Mouse (Mus musculus) hindbrain, embryonic 13.5 days (tissue): ENCODE data around the gene Gal3st1. TPM values are rescaled to one million over a fixed set of nuclear protein-coding genes. Genes with fewer than 3 reads are reported as not detected.
"Not testable (repeated sequence)": the region's sequence is repeated elsewhere in the genome, so short reads cannot be mapped to it uniquely, and the experiment has no call there.

Source experiments
- ATAC-seq: fragments of 200-750 bp; cut with Nextera tagmentation; 2 replicates; pipeline ENCODE4 v1.8.0; 2017; ENCODE audit warnings: moderate TSS enrichment; ENCODE audit not compliant: low FRiP score
- H3K27ac ChIP-seq: fragments of 300-500 bp; sonication (generic); 2 replicates; pipeline ENCODE4 v1.5.1; 2015; ENCODE audit warnings: inconsistent platforms, mild to moderate bottlenecking, moderate library complexity
- H3K27me3 ChIP-seq: fragments of 300-500 bp; sonication (generic); 2 replicates; pipeline ENCODE4 v1.6.1; 2015; ENCODE audit warnings: mild to moderate bottlenecking, inconsistent platforms
- H3K36me3 ChIP-seq: fragments of 300-500 bp; sonication (generic); 2 replicates; pipeline ENCODE4 v1.6.1; 2015; ENCODE audit warnings: mild to moderate bottlenecking, inconsistent platforms
- H3K4me1 ChIP-seq: fragments of 300-500 bp; sonication (generic); replicated peaks from 2 replicates; pipeline ENCODE4 v1.6.1; 2015; ENCODE audit warnings: inconsistent platforms
- H3K4me2 ChIP-seq: fragments of 300-500 bp; sonication (generic); 2 replicates; pipeline ENCODE4 v1.6.1; 2015; ENCODE audit warnings: inconsistent platforms, mild to moderate bottlenecking, moderate library complexity
- H3K4me3 ChIP-seq: fragments of 300-500 bp; sonication (generic); 2 replicates; pipeline ENCODE4 v1.5.1; 2015; ENCODE audit warnings: mild to moderate bottlenecking, inconsistent platforms
- H3K9ac ChIP-seq: fragments of 300-500 bp; sonication (generic); 2 replicates; pipeline ENCODE4 v1.6.1; 2015; ENCODE audit warnings: mild to moderate bottlenecking, inconsistent platforms
- H3K9me3 ChIP-seq: fragments of 300-500 bp; sonication (generic); 2 replicates; pipeline ENCODE4 v1.6.1; 2016; ENCODE audit warnings: inconsistent platforms
- WGBS: fragments of 180-500 bp; shearing (Covaris S2); methylation state at CpG from one replicate; pipeline ENCODE4 v1.1.7; 2015; 5-methylcytosine and 5-hydroxymethylcytosine counted together
- polyA plus RNA-seq: library from polyadenylated mRNA; unstranded; fragments of >200 nt; fragmentation: Nextera tagmentation; extraction: Ambion mirVana; gene quantifications from 2 replicates; pipeline ENCODE4 v1.2.1, GENCODE M21; 2015

Gene Gal3st1
- 4.0 and 4.3 TPM in 2 replicates for polyA plus RNA-seq

DNA sequence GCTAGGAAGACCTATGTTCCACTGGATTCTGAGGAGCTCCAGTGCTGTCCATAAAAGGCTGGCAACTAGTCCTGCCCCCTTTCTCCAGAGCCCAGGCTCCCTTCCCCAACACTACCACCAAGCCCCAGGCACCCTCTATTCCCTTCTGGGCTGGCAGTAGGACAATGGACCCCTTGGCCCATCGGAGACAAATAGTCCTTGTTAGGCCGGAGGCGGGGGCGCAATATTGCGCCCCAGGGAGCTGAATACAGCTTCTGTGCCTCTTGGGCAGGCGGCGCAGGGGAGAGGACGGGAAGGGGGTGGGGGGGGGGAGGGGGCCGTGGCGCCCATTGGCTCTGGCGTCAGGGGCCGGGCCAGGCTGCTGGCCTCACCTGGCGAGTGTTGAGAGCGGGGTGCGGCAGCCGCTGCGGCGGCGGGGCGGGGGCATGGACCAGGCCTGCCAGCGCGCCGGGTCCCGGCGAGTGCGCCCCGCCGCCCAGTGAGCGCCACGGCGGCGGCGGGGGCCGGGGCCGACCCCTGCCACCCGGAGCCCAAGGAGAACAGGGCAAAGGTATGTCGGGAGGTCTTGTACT is at the start of gene Gal3st1:
TSS of gene Gal3st1 (plus strand) at position 346 of the 572 bp plus-strand sequence.
- Histone ChIP-seq H3K9ac (peak within 1 kb of the TSS; percentile 74), H3K4me3 (peak within 1 kb of the TSS; percentile 45), H3K4me1 (peaks cover 16% of the 10 kb centered on the region), H3K27me3 (peaks cover 25% of the 10 kb centered on the region; the same call in 1 of the 2 replicates), H3K36me3 (peaks cover 31% of the 10 kb centered on the region), H3K4me2 (peak within 1 kb of the TSS; percentile 72), H3K9me3 (no peaks in the 10 kb centered on the region), H3K27ac (no peak within 1 kb of the TSS)
- ATAC-seq: peak; percentile 84
- WGBS: 1% methylated on average over 33 of the region's 37 CpGs

DNA sequence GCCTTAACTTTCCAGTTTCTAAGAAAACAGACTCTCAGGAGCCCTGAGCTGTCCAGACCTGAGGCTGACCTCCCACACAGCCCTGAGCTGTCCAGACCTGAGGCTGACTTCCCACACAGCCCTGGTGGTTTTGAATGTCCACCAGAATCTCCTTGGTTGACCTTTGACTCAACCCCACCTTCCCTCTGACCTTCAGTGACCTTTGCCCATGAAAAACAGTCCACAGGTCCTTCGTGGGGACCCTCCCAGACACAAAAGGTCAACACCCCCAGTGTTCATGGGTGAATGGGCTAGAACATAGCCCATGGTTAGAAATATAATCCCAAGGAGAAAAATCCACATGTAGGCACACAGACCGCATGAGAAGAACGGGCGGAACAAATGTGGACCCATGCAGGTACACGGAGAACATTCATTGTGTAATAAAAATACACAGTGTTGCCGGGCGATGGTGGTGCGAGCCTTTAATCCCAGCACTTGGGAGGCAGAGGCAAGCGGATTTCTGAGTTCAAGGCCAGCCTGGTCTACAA is 49.6 kb upstream of the Gal3st1 start:
- H3K27ac ChIP-seq: no peak overlapping the region
- H3K9ac ChIP-seq: no peak overlapping the region
- H3K4me3 ChIP-seq: no peak overlapping the region
- H3K4me2 ChIP-seq: no peak overlapping the region
- H3K9me3 ChIP-seq: no peaks in the 10 kb centered on the region
- H3K27me3 ChIP-seq: no peaks in the 10 kb centered on the region
- WGBS: 86% methylated on average over 9 of the region's 9 CpGs
- peaks cover 17% of the 10 kb centered on the region for H3K4me1 ChIP-seq
- ATAC-seq: no peak
- no peaks in the 10 kb centered on the region for H3K36me3 ChIP-seq

DNA sequence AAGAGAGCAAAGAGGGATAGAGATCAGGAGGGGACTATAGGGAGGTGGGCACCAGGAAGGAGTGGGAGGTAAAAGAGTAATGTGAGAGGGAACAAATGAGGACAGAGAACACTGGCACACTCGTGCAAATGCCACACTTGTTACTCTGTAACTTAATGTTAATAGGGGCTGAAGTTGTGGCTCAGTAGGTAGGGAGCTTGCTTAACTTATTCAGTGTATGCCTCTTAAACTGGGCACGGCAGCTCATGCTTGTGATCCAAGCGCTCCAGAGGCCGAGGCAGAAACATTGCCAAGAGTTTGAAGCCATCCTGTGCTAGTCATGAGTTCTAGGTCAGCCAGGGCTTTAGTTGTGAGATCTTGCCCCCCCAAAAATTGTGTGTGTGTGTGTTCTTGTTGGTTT is 48.3 kb upstream of the Gal3st1 start:
- Histone ChIP-seq H3K27ac (no peak overlapping the region), H3K4me3 (no peak overlapping the region), H3K36me3 (no peaks in the 10 kb centered on the region), H3K27me3 (no peaks in the 10 kb centered on the region), H3K9me3 (no peaks in the 10 kb centered on the region), H3K4me2 (no peak overlapping the region), H3K9ac (no peak overlapping the region), H3K4me1 (peaks cover 17% of the 10 kb centered on the region)
- WGBS: 66% methylated on average over 4 of the region's 4 CpGs
- ATAC-seq: no peak

DNA sequence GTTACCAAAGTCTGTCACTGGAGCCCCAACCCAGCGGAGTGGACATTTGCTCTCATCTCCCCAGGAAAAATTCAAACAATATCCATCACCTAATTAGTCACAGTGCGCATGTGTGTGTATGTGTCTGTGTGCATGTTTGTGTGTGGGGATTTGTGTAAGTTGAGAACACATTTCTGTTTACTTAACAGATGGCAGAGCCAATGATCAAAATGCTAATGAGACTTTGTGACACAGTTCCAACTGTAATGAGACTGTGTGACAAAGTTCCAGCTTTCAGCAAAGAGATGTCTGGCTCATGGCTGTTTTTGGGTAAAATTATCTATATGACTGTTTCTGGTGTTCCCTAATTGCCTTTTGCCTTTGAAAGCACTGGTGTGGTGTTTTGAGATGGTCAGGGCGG is 47.1 kb upstream of the Gal3st1 start:
- Histone ChIP-seq H3K9me3 (no peaks in the 10 kb centered on the region), H3K9ac (no peak overlapping the region), H3K4me2 (no peak overlapping the region), H3K36me3 (no peaks in the 10 kb centered on the region), H3K27ac (no peak overlapping the region), H3K4me1 (peaks cover 9% of the 10 kb centered on the region), H3K27me3 (no peaks in the 10 kb centered on the region), H3K4me3 (no peak overlapping the region)
- 82% methylated on average over 3 of the region's 3 CpGs for WGBS
- ATAC-seq: no peak

DNA sequence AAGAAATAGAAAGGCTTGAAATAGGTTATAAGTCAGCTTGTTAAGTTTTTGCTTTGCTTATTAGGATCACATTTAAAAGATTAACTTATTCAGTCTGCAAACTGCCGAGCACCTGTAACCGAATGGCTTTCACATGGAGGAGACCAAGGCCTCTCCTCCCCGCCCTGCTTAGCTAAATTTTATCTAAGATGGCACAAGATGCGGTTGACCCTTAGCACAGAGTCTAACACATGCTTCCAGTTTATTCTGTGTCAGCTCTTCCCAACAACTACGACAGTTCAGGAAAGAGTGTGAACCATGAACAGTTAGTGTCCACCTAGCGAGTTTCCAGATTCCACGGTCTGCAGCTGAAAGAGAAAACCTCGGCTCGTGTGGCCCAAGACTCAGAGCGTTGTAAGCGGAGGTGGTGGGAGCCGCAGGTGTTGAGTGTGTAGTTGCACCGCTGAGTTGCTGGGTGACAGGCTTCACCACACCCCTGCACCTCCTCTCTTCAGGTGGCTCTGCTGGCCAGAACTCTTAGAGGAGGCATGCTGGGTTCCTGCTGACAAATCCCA is 46.0 kb upstream of the Gal3st1 start:
- H3K27me3 ChIP-seq: no peaks in the 10 kb centered on the region
- ATAC-seq: no peak
- WGBS: 85% methylated on average over 13 of the region's 13 CpGs
- H3K4me3 ChIP-seq: no peak overlapping the region
- H3K9me3 ChIP-seq: no peaks in the 10 kb centered on the region
- H3K36me3 ChIP-seq: no peaks in the 10 kb centered on the region
- H3K4me1 ChIP-seq: no peaks in the 10 kb centered on the region
- H3K9ac ChIP-seq: no peak overlapping the region
- H3K4me2 ChIP-seq: no peak overlapping the region
- no peak overlapping the region for H3K27ac ChIP-seq

DNA sequence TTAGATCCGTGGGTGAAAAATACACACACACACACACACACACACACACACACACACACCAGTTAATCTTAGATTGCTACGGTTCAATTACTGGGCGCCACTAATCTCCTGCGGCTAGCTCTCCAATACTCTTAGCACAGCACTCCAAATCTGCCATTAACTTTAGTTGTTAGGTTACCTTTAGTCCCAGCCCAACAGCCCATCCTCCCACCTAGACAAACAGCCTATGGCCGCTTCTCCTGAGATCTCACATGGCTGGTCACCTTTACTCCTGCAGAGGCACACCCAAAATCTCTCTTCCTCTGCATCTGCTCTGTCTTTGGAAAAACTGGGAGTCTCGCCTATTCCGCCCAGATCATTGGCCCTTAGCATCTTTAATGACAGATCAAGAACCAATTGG is 42.1 kb upstream of the Gal3st1 start:
- no peak overlapping the region for H3K27ac ChIP-seq
- H3K4me1 ChIP-seq: no peaks in the 10 kb centered on the region
- H3K9me3 ChIP-seq: no peaks in the 10 kb centered on the region
- H3K4me3 ChIP-seq: no peak overlapping the region
- no peak for ATAC-seq
- H3K36me3 ChIP-seq: no peaks in the 10 kb centered on the region
- WGBS: 89% methylated on average over 7 of the region's 7 CpGs
- H3K9ac ChIP-seq: no peak overlapping the region
- no peak overlapping the region for H3K4me2 ChIP-seq
- peaks cover 10% of the 10 kb centered on the region; the same call in 1 of the 2 replicates for H3K27me3 ChIP-seq

DNA sequence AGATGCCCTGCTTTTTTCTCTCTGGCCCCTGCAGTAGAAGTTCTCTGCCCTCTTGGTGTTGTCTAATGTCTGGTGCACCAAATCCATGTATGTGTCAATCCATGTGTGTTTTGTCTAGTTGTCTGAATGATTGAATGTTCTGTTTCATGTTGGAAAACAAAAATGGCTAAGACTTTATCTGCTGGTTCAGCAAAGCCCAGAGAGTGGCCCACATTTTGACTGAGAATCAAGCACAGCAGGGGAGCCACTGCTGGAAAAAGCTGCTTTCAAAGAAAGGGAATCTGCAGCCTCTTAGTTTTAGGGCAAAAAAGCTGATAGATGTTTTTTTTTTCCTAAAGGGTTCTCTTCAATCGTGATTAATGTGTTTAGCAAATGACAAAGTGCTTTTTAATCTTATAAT is 37.0 kb upstream of the Gal3st1 start:
- WGBS: 6% methylated on average over 1 of the region's 1 CpGs
- H3K4me2 ChIP-seq: no peak overlapping the region
- H3K36me3 ChIP-seq: no peaks in the 10 kb centered on the region
- H3K27ac ChIP-seq: no peak overlapping the region
- H3K27me3 ChIP-seq: peaks cover 10% of the 10 kb centered on the region; the same call in 1 of the 2 replicates
- no peak overlapping the region for H3K9ac ChIP-seq
- no peak overlapping the region for H3K4me3 ChIP-seq
- no peaks in the 10 kb centered on the region for H3K4me1 ChIP-seq
- ATAC-seq: no peak
- no peaks in the 10 kb centered on the region for H3K9me3 ChIP-seq

DNA sequence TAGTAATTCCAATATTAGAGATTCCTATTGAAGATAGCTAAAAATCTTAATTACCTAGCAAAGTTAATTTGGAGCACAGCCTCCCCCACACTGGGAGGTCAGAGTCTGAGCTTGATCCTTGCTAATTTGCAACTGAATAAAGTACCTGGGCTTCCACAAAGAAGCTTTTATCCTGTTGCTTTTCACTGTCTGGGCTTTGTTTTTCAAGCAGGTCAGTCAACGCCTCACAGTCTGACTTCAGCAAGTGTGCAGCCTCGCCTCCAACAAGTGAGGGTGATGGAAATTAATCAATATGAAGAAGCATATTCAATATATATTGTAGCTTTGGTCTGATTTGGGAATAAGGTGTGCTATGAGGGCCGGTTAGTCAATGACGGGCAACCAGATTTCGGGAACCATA is 28.6 kb upstream of the Gal3st1 start:
- 81% methylated on average over 5 of the region's 5 CpGs for WGBS
- not testable (repeated sequence) for ATAC-seq, H3K4me3 ChIP-seq, H3K27me3 ChIP-seq, H3K4me2 ChIP-seq, H3K9me3 ChIP-seq, H3K4me1 ChIP-seq, H3K27ac ChIP-seq, H3K36me3 ChIP-seq, H3K9ac ChIP-seq

DNA sequence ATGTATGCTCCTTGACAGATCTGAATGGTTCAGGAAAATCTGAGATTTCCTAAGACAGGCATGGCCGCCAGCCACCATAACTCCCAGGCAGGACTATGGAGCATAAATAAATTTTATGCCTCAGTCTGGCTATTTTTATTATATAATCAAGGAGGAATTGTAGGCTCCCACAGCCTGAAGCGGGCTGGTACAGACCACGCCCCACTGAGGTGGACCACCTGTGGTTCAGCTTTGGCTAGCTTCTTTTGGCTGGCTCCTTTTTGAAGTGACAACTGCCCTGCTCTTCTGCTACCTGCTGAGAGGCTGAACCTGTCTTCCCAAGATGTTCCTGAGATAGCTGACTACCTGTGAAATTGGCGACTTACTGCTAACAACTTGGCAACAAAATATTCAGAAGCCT is 28.1 kb upstream of the Gal3st1 start:
- H3K9ac ChIP-seq, H3K36me3 ChIP-seq, H3K27ac ChIP-seq, H3K27me3 ChIP-seq, H3K4me2 ChIP-seq, H3K4me3 ChIP-seq, ATAC-seq, H3K4me1 ChIP-seq, H3K9me3 ChIP-seq: not testable (repeated sequence)
- WGBS: 74% methylated on average over 4 of the region's 4 CpGs

DNA sequence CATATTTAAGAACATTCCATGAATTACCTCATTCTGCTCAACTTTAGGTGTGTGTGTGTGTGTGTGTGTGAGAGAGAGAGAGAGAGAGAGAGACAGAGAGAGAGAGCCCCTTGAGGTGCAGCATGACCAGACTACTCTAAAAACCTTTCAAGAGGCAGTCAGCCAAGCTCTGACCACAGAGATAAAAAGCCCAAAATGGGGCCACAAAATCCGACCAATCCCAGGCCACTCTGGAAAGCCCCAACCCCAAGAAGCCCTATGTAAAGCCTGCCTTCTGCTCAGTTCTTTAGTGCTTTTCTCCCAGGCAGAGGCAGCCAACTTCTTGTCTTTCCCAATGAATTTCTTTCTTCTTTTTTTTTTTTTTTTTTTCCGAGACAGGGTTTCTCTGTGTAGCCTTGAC is 22.5 kb upstream of the Gal3st1 start:
- WGBS: 61% methylated on average over 2 of the region's 2 CpGs
- Histone ChIP-seq H3K9me3 (no peaks in the 10 kb centered on the region), H3K4me2 (no peak overlapping the region), H3K27ac (no peak overlapping the region), H3K4me1 (peaks cover 18% of the 10 kb centered on the region), H3K9ac (no peak overlapping the region), H3K36me3 (no peaks in the 10 kb centered on the region), H3K4me3 (no peak overlapping the region), H3K27me3 (0 out of 2 replicates have a peak, but pooled peaks cover 3% of the 10 kb centered on the region)
- no peak for ATAC-seq

DNA sequence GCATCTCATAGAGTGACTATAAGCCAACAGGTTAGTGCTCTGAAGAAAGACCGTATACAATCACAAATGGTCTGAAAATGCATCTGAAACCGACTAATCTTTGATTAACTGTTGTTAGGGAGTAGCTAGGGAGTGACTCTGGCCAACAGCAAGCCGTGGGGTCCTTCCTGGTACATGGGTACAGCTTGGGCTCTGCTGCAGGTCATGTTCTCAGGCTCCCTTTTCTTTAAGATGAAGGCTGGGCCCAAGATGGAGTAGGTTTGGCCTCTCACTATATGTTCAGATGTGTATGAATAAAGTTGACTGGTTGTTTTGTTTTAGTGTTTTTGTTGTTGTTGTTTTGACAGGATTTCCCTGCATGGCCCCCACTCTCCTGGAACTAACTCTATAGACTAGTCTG is 21.7 kb upstream of the Gal3st1 start:
- H3K27ac ChIP-seq: no peak overlapping the region
- H3K36me3 ChIP-seq: no peaks in the 10 kb centered on the region
- no peaks in the 10 kb centered on the region for H3K9me3 ChIP-seq
- H3K27me3 ChIP-seq: 0 out of 2 replicates have a peak, but pooled peaks cover 3% of the 10 kb centered on the region
- H3K4me3 ChIP-seq: no peak overlapping the region
- no peak for ATAC-seq
- H3K4me1 ChIP-seq: peaks cover 24% of the 10 kb centered on the region
- no peak overlapping the region for H3K9ac ChIP-seq
- WGBS: 76% methylated on average over 3 of the region's 3 CpGs
- no peak overlapping the region for H3K4me2 ChIP-seq

DNA sequence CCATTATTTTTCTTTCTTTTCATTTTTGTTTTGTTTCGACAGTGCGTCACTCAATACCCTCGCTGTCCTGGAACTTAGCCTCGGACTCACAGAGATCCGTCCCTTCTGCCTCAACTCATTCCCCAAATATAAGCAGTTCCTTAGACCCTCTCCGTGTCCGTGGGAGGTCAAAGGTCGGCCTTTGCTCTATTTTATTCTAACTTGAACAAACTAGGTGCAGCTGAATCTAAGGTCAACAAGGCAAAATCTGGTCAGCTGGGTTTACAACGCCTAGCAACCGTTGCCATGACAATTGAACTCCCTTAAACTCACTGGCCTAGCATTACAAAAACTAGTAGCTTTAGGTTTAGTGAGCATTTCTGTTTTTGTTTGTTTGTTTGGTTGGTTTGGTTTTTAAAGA is 20.3 kb upstream of the Gal3st1 start:
- Histone ChIP-seq H3K4me3 (peak overlapping the region; percentile 76), H3K9me3 (no peaks in the 10 kb centered on the region), H3K36me3 (peaks cover 3% of the 10 kb centered on the region), H3K9ac (no peak overlapping the region; the same call in 1 of the 2 replicates), H3K4me2 (peak overlapping the region; percentile 94), H3K4me1 (peaks cover 24% of the 10 kb centered on the region), H3K27ac (0 out of 2 replicates have a peak overlapping the region, but pooled peaks have one; percentile 41), H3K27me3 (no peaks in the 10 kb centered on the region)
- WGBS: 72% methylated on average over 10 of the region's 10 CpGs
- peak; percentile 21; the same call in 1 of the 2 replicates for ATAC-seq
